Mouse (Mus musculus) embryonic fibroblast, embryonic 13.5 days (primary cell): Measurements from ENCODE around the gene Nop16.

Experiments
- CTCF ChIP-seq: IDR thresholded peaks from 2 replicates; pipeline ENCODE4 v1.5.1; 2011; ENCODE audit warnings: mild to moderate bottlenecking, control low read depth, low read length, moderate library complexity, borderline replicate concordance; ENCODE audit not compliant: insufficient read depth
- POLR2A ChIP-seq: IDR thresholded peaks from 2 replicates; pipeline ENCODE4 v1.6.1; 2011; ENCODE audit warnings: low read depth, mild to moderate bottlenecking, control low read depth, low read length, moderate library complexity

DNA sequence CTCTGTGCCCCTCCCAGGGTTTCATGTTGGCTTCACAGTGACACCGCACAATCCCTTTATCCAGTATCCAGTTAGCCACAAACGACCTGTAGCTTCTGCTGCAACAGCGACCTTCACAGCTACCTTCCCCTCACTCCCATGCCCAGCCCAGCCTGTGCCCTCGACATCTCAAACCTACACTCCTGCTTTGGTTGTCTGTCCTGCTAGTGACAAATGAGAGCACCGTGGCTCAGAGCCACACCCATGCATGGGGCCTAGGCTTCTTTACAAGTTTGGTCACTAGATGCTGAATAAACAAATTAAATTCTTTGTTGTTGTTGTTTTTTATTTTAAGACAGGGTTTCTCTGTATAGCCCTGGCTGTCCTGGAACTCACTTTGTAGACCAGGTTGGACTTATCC is 17.3 kb upstream of the Nop16 start:
- no peak for TF ChIP-seq CTCF
- TF ChIP-seq POLR2A, result no peak
